Mouse (Mus musculus): ENCODE measurements around the gene Cd70. TPM values are rescaled to one million over a fixed set of nuclear protein-coding genes. Genes with fewer than 3 reads are reported as not detected.

Gene Cd70
- polyA plus RNA-seq, 1 experiment from 2014 or later = not detected

DNA sequence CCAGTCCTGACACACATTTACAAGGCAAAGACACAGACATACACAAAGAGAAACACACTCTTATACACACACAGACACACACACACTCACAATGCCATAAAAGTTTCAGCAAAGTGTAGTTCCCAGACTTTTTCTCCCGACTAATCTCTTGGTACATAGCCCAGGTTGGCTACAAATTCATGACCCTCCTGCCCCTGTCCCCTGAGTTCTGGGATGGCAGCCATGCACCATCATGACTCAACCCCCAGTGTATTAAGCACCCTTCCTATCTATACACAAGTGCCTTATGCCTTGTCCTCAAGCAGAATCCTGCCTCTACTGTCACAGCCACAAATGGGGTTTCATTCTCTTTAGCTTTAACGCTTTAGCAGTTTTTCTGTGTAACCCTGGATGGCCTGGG lies 32.8 kb downstream of the Cd70 start:
- Histone ChIP-seq H3K4me3 (ENCODE audit: control insufficient read depth in 1 of 2, insufficient read depth in 1 of 2, low read depth in 1 of 2, low read length in 2 of 2) (no peak overlapping the region), H3K27me3 (ENCODE audit: control insufficient read depth, insufficient read depth, low read length) (no peaks in the 10 kb centered on the region), H3K4me2 (ENCODE audit: low read length) (no peak overlapping the region), H3K27ac (replicated peaks in 1 of 2; ENCODE audit: control insufficient read depth in 1 of 2, insufficient read depth in 1 of 2, low read depth in 2 of 2, low read length in 2 of 2) (no peak overlapping the region), H3K9me3 (ENCODE audit: control insufficient read depth, low read length) (no peaks in the 10 kb centered on the region), H3K36me3 (ENCODE audit: control insufficient read depth, insufficient read depth, low read length) (no peaks in the 10 kb centered on the region), H3K4me1 (ENCODE audit: control insufficient read depth in 2 of 2, insufficient read depth in 2 of 2, low read length in 2 of 2) (no peaks in the 10 kb centered on the region; a peak in 1 of 4 replicates), H3K9ac (ENCODE audit: low read length) (no peak overlapping the region)
- 72% methylated on average over 2 of the region's 2 CpGs for WGBS
- no peak for ATAC-seq (ENCODE audit: insufficient number of reproducible peaks, insufficient read depth, low FRiP score, low read depth)

DNA sequence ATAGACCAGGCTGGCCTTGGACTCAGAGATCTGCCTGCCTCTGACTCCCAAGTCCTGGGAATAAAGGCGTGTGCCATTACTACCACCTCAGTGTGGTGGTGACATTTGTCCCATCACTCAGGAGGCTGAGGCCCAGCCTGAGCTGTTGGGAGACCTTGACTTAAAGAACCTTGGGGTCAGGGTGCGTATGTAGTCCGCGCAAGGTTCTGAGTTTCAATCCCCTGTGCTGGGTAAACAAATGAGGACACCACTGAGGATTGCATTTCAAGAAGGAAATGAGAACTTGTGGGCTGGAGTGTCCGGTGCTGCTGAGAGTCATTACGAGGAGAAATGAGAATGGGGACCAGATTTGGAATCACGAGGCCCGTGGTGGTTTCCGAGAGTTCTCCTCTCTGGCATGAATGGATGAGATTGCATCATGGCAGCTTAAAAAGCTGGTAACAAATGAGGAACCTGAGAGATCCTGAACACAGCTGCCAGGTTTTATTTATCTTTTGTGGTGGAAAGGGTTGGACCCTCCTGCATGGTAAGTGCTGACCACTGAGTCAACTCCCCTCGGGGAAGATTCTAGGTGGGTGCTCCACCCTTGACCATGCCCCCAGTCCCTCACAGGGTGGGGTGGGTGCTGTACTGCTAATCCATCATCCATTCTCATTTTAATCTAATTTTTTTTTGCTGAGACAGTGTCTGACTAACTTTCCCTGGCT lies 36.7 kb downstream of the Cd70 start:
- H3K9me3 ChIP-seq (ENCODE audit: control insufficient read depth, low read length) = no peaks in the 10 kb centered on the region
- ATAC-seq (ENCODE audit: insufficient number of reproducible peaks, insufficient read depth, low FRiP score, low read depth) = no peak
- H3K27ac ChIP-seq (replicated peaks in 1 of 2; ENCODE audit: control insufficient read depth in 1 of 2, insufficient read depth in 1 of 2, low read depth in 2 of 2, low read length in 2 of 2) = no peak overlapping the region
- H3K9ac ChIP-seq (ENCODE audit: low read length) = no peak overlapping the region
- no peaks in the 10 kb centered on the region for H3K36me3 ChIP-seq (ENCODE audit: control insufficient read depth, insufficient read depth, low read length)
- WGBS = 82% methylated on average over 10 of the region's 10 CpGs
- no peak overlapping the region for H3K4me2 ChIP-seq (ENCODE audit: low read length)
- no peaks in the 10 kb centered on the region for H3K27me3 ChIP-seq (ENCODE audit: control insufficient read depth, insufficient read depth, low read length)
- no peaks in the 10 kb centered on the region for H3K4me1 ChIP-seq (ENCODE audit: control insufficient read depth in 2 of 2, insufficient read depth in 2 of 2, low read length in 2 of 2)
- H3K4me3 ChIP-seq (ENCODE audit: control insufficient read depth in 1 of 2, insufficient read depth in 1 of 2, low read depth in 1 of 2, low read length in 2 of 2) = no peak overlapping the region

DNA sequence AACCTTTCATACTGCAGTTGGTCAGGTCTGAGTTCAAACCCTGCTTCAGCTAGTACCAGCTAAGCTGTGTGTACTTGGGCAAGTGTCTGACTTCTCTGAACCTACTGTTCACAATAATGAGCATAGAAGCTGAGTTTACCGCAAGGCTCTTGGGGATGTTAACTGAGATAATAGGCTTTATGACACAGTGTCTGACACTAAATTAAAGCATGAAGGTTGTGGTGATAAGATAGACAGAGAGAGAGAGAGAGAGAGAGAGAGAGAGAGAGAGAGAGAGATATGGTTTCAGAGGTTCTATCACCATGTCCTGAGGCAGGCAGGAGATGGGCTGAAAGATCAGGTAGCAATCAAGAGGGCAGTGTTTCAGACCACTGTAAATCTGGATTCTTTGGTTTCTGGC lies 39.6 kb downstream of the Cd70 start:
- Histone ChIP-seq H3K4me3 (ENCODE audit: control insufficient read depth in 1 of 2, insufficient read depth in 1 of 2, low read depth in 1 of 2, low read length in 2 of 2) (no peak overlapping the region), H3K9me3 (ENCODE audit: control insufficient read depth, low read length) (no peaks in the 10 kb centered on the region), H3K9ac (ENCODE audit: low read length) (no peak overlapping the region), H3K4me1 (ENCODE audit: control insufficient read depth in 2 of 2, insufficient read depth in 2 of 2, low read length in 2 of 2) (0 out of 4 replicates have a peak, but pooled peaks cover 3 to 6% of the 10 kb centered on the region in 2 experiments), H3K27me3 (ENCODE audit: control insufficient read depth, insufficient read depth, low read length) (no peaks in the 10 kb centered on the region), H3K4me2 (ENCODE audit: low read length) (no peak overlapping the region), H3K27ac (replicated peaks in 1 of 2; ENCODE audit: control insufficient read depth in 1 of 2, insufficient read depth in 1 of 2, low read depth in 2 of 2, low read length in 2 of 2) (no peak overlapping the region), H3K36me3 (ENCODE audit: control insufficient read depth, insufficient read depth, low read length) (no peaks in the 10 kb centered on the region)
- 76% methylated on average over 1 of the region's 1 CpGs for WGBS
- ATAC-seq (ENCODE audit: insufficient number of reproducible peaks, insufficient read depth, low FRiP score, low read depth) = no peak

DNA sequence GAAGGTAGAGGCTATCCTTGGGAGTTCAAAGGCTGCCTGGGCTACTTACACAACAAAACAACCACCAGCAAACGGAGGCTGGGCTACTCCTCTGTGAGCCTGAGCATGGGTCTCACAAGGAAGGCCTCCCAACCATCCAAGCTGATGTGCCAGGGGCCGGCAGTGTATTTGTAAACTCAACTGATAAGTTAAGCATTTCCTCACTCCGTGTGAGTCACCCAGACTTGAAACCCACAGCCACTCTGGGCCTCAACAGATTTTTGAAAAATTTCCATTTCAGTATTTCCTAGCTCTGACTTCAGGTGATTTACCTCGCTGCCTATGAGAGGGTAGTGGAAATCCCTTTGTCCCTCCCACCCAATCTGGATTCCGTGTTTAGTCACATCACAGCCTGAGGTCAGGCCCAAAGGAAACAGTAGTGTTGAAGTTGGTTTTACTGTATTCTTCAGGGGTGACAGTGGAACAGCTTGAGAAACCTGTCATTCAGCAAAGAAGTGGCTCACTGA lies 40.9 kb downstream of the Cd70 start:
- Histone ChIP-seq H3K4me3 (ENCODE audit: control insufficient read depth in 1 of 2, insufficient read depth in 1 of 2, low read depth in 1 of 2, low read length in 2 of 2) (no peak overlapping the region), H3K9ac (ENCODE audit: low read length) (no peak overlapping the region), H3K36me3 (ENCODE audit: control insufficient read depth, insufficient read depth, low read length) (no peaks in the 10 kb centered on the region), H3K4me2 (ENCODE audit: low read length) (no peak overlapping the region), H3K9me3 (ENCODE audit: control insufficient read depth, low read length) (no peaks in the 10 kb centered on the region), H3K27ac (replicated peaks in 1 of 2; ENCODE audit: control insufficient read depth in 1 of 2, insufficient read depth in 1 of 2, low read depth in 2 of 2, low read length in 2 of 2) (no peak overlapping the region), H3K27me3 (ENCODE audit: control insufficient read depth, insufficient read depth, low read length) (no peaks in the 10 kb centered on the region), H3K4me1 (ENCODE audit: control insufficient read depth in 2 of 2, insufficient read depth in 2 of 2, low read length in 2 of 2) (peaks cover 8 to 13% of the 10 kb centered on the region in 2 experiments; a peak in 2 of 4 replicates)
- 30% methylated on average over 5 of the region's 5 CpGs for WGBS
- ATAC-seq (ENCODE audit: insufficient number of reproducible peaks, insufficient read depth, low FRiP score, low read depth) = no peak

DNA sequence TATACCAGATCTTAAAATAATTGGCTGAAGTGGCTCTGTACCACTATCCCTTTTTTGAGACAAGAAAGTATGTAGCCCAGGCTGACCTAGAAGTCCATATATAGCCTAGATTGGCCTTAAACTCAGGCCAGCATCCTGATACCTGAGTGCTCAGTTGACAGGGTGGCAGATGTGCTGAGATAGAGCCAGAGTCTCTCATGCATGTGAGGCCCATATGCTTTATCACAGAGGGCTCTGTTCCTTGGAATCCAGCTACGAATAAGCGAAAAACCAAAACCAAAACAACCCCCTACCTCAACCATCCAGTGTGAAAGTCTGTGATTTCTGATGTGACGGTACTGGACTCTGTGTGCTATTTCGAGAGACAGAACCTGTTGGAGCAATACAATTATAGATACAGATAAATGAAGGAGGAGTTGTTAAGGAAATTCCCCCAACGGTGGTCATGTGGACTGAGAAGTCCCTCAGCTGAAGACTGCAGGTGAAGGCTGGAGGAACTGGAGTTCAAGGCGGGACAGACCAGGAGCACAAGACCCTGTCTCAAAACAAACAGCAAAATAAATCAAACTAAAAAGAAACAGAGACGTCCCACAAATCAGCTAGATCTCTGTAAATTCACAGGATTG lies 41.4 kb downstream of the Cd70 start:
- Histone ChIP-seq H3K4me2 (ENCODE audit: low read length) (no peak overlapping the region), H3K9ac (ENCODE audit: low read length) (no peak overlapping the region), H3K36me3 (ENCODE audit: control insufficient read depth, insufficient read depth, low read length) (no peaks in the 10 kb centered on the region), H3K27me3 (ENCODE audit: control insufficient read depth, insufficient read depth, low read length) (no peaks in the 10 kb centered on the region), H3K4me3 (ENCODE audit: control insufficient read depth in 1 of 2, insufficient read depth in 1 of 2, low read depth in 1 of 2, low read length in 2 of 2) (no peak overlapping the region), H3K4me1 (ENCODE audit: control insufficient read depth in 2 of 2, insufficient read depth in 2 of 2, low read length in 2 of 2) (peaks cover 8 to 13% of the 10 kb centered on the region in 2 experiments; a peak in 2 of 4 replicates), H3K9me3 (ENCODE audit: control insufficient read depth, low read length) (no peaks in the 10 kb centered on the region), H3K27ac (replicated peaks in 1 of 2; ENCODE audit: control insufficient read depth in 1 of 2, insufficient read depth in 1 of 2, low read depth in 2 of 2, low read length in 2 of 2) (no peak overlapping the region)
- no peak for ATAC-seq (ENCODE audit: insufficient number of reproducible peaks, insufficient read depth, low FRiP score, low read depth)
- 65% methylated on average over 7 of the region's 7 CpGs for WGBS

DNA sequence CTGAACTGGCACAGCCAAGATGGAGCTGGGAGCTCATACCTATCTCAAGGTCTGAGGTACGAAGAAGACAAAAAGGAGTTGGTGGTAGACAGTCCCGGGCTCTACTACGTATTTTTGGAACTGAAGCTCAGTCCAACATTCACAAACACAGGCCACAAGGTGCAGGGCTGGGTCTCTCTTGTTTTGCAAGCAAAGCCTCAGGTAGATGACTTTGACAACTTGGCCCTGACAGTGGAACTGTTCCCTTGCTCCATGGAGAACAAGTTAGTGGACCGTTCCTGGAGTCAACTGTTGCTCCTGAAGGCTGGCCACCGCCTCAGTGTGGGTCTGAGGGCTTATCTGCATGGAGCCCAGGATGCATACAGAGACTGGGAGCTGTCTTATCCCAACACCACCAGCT lies 42.5 kb downstream of the Cd70 start:
- no peak overlapping the region for H3K27ac ChIP-seq (replicated peaks in 1 of 2; ENCODE audit: control insufficient read depth in 1 of 2, insufficient read depth in 1 of 2, low read depth in 2 of 2, low read length in 2 of 2)
- H3K4me3 ChIP-seq (ENCODE audit: control insufficient read depth in 1 of 2, insufficient read depth in 1 of 2, low read depth in 1 of 2, low read length in 2 of 2) = no peak overlapping the region
- H3K27me3 ChIP-seq (ENCODE audit: control insufficient read depth, insufficient read depth, low read length) = no peaks in the 10 kb centered on the region
- no peaks in the 10 kb centered on the region for H3K9me3 ChIP-seq (ENCODE audit: control insufficient read depth, low read length)
- H3K36me3 ChIP-seq (ENCODE audit: control insufficient read depth, insufficient read depth, low read length) = no peaks in the 10 kb centered on the region
- H3K4me2 ChIP-seq (ENCODE audit: low read length) = no peak overlapping the region
- no peak overlapping the region for H3K9ac ChIP-seq (ENCODE audit: low read length)
- peaks cover 8 to 13% of the 10 kb centered on the region in 2 experiments; a peak in 2 of 4 replicates for H3K4me1 ChIP-seq (ENCODE audit: control insufficient read depth in 2 of 2, insufficient read depth in 2 of 2, low read length in 2 of 2)
- 82% methylated on average over 5 of the region's 5 CpGs for WGBS
- no peak for ATAC-seq (ENCODE audit: insufficient number of reproducible peaks, insufficient read depth, low FRiP score, low read depth)

DNA sequence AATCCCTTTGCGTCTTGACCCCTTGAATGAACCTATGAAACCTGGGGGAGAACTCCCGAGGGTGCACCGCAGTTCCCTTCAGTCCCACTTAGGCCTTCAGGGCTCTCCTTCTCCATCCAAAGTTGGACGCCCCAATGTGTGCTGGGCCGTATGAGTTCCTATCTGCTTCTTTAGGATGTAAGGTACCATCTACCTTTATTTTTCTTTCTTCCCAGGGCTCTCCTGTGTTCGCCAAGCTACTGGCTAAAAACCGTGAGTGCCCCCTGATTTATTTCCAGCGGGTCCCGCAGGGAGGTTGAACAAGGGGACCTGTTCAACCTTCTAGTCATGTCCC lies 43.6 kb downstream of the Cd70 start:
- H3K4me3 ChIP-seq (ENCODE audit: control insufficient read depth in 1 of 2, insufficient read depth in 1 of 2, low read depth in 1 of 2, low read length in 2 of 2) = peak overlapping the region; percentile 51 to 79
- peaks cover 8 to 13% of the 10 kb centered on the region in 2 experiments; a peak in 2 of 4 replicates for H3K4me1 ChIP-seq (ENCODE audit: control insufficient read depth in 2 of 2, insufficient read depth in 2 of 2, low read length in 2 of 2)
- no peaks in the 10 kb centered on the region for H3K27me3 ChIP-seq (ENCODE audit: control insufficient read depth, insufficient read depth, low read length)
- peak overlapping the region; percentile 83 for H3K4me2 ChIP-seq (ENCODE audit: low read length)
- H3K36me3 ChIP-seq (ENCODE audit: control insufficient read depth, insufficient read depth, low read length) = no peaks in the 10 kb centered on the region
- ATAC-seq (ENCODE audit: insufficient number of reproducible peaks, insufficient read depth, low FRiP score, low read depth) = no peak
- H3K27ac ChIP-seq (replicated peaks in 1 of 2; ENCODE audit: control insufficient read depth in 1 of 2, insufficient read depth in 1 of 2, low read depth in 2 of 2, low read length in 2 of 2) = no peak overlapping the region
- H3K9ac ChIP-seq (ENCODE audit: low read length) = peak overlapping the region; percentile 69; the same call in 1 of the 2 replicates
- WGBS = 17% methylated on average over 9 of the region's 9 CpGs
- H3K9me3 ChIP-seq (ENCODE audit: control insufficient read depth, low read length) = no peaks in the 10 kb centered on the region
